Mouse (Mus musculus): ENCODE results near the gene Tusc2.

- TF ChIP-seq POLR2A (IDR thresholded peaks at IDR 0.05; ENCODE audit: borderline replicate concordance, insufficient read depth, low read length) (no peak), CTCF (IDR thresholded peaks at IDR 0.05; ENCODE audit: borderline replicate concordance, insufficient read depth, low read depth, low read length) (no peak)
These were observed 14.8 kb downstream of the Tusc2 start for GRCm38 (mm10) chr9:107577871-107578270.

All from cerebellum, adult 2 months (tissue).